ENCODE assay signal across 9 mouse cellular contexts in genomic region chr9:73103880-73104198, GRCm38 (mm10). TPM values are rescaled to one million over a fixed set of nuclear protein-coding genes. Genes with fewer than 3 reads are reported as not detected.
DNase-seq lines count a peak whose midpoint lies in the region; ATAC-seq and TF ChIP-seq lines count a peak whose summit lies in the region.
"Had no signal": no experiment of that assay in that cellular context is flagged by ENCODE, and none has a peak within 500 bp of the region (broad histone marks: within the 10 kb centered on the region; RNA-seq: fewer than 3 reads in every experiment).

No protein-coding gene starts in this region.

- no peak for TF ChIP-seq CTCF in liver, adult 2 months (IDR thresholded peaks at IDR 0.05; ENCODE audit: low read depth, low read length)

- no peak for DNase-seq in liver, adult 2 months (ENCODE audit: extremely low read depth, low read depth, low spot score)
- no peak for DNase-seq in liver
- no peak for DNase-seq in forebrain, embryonic 14.5 days (ENCODE audit: low spot score)
- no peak for DNase-seq in thymus, postnatal 14 days
- no peak for DNase-seq in left cerebral cortex, adult 18-20 months (ENCODE audit: low spot score in 2 of 2)
- no peak for DNase-seq in frontal cortex, postnatal 10 days (ENCODE audit: low spot score in 2 of 2)

- WGBS in liver, adult 2 months: 25% methylated on average over 5 of the region's 5 CpGs
- 59% methylated on average over 5 of the region's 5 CpGs for WGBS in forebrain, embryonic 14.5 days
- 29% methylated on average over 5 of the region's 5 CpGs for WGBS in limb, embryonic 12.5 days
- WGBS in neural tube, embryonic 15.5 days: 38% methylated on average over 5 of the region's 5 CpGs

- no peaks in the 10 kb centered on the region for H3K27me3 ChIP-seq in liver, adult 2 months (ENCODE audit: control insufficient read depth, insufficient read depth, low read length)
- H3K27me3 ChIP-seq in forebrain, embryonic 14.5 days (replicated peaks; ENCODE audit: control insufficient read depth, insufficient read depth, low read length): peaks cover 28% of the 10 kb centered on the region
- peaks cover 52% of the 10 kb centered on the region for H3K27me3 ChIP-seq in limb, embryonic 12.5 days
- peaks cover 46% of the 10 kb centered on the region for H3K27me3 ChIP-seq in neural tube, embryonic 15.5 days (replicated peaks)

- H3K9ac ChIP-seq in liver, adult 2 months (ENCODE audit: low read depth, low read length): peak overlapping the region; percentile 5; the same call in 1 of the 2 replicates
- H3K9ac ChIP-seq in forebrain, embryonic 14.5 days (ENCODE audit: low read length): peak overlapping the region; percentile 56
- peak overlapping the region; percentile 66 for H3K9ac ChIP-seq in limb, embryonic 12.5 days (replicated peaks)
- H3K9ac ChIP-seq in neural tube, embryonic 15.5 days (replicated peaks): no peak overlapping the region

- no peak; the same call in 1 of the 2 replicates for ATAC-seq in forebrain, embryonic 14.5 days
- ATAC-seq in limb, embryonic 12.5 days (ENCODE audit: insufficient number of reproducible peaks, insufficient read depth, low FRiP score, low TSS enrichment, low read depth): no peak
- 0 out of 2 replicates have a peak, but pooled peaks have one; percentile 24 for ATAC-seq in neural tube, embryonic 15.5 days (ENCODE audit: low FRiP score)

- no peaks in the 10 kb centered on the region for H3K9me3 ChIP-seq in forebrain, embryonic 14.5 days (replicated peaks; ENCODE audit: control insufficient read depth, low read length)
- H3K9me3 ChIP-seq in limb, embryonic 12.5 days: no peaks in the 10 kb centered on the region
- no peaks in the 10 kb centered on the region for H3K9me3 ChIP-seq in neural tube, embryonic 15.5 days (replicated peaks)

- peaks cover 6% of the 10 kb centered on the region; the same call in 1 of the 2 replicates for H3K4me1 ChIP-seq in liver, adult 2 months (ENCODE audit: control insufficient read depth, insufficient read depth, low read length)
- H3K4me1 ChIP-seq in forebrain, embryonic 14.5 days (ENCODE audit: control insufficient read depth, insufficient read depth, low read length): no peaks in the 10 kb centered on the region
- H3K4me1 ChIP-seq in limb, embryonic 12.5 days (replicated peaks): peaks cover 10% of the 10 kb centered on the region
- peaks cover 8% of the 10 kb centered on the region for H3K4me1 ChIP-seq in neural tube, embryonic 15.5 days

- H3K4me3 ChIP-seq in liver, adult 2 months (ENCODE audit: insufficient read depth, low read depth, low read length): peak overlapping the region; percentile 61
- peak overlapping the region; percentile 32 for H3K4me3 ChIP-seq in forebrain, embryonic 14.5 days (ENCODE audit: low read depth, low read length)
- H3K4me3 ChIP-seq in limb, embryonic 12.5 days (replicated peaks): peak overlapping the region; percentile 49
- H3K4me3 ChIP-seq in neural tube, embryonic 15.5 days (replicated peaks): peak overlapping the region; percentile 43

- TF ChIP-seq POLR2A in liver, adult 2 months (IDR thresholded peaks at IDR 0.05; ENCODE audit: extremely low read depth, insufficient read depth, low read length): no peak

- no peaks in the 10 kb centered on the region for H3K79me2 ChIP-seq in liver, adult 2 months (ENCODE audit: control insufficient read depth, insufficient read depth, low read length)

- H3K27ac ChIP-seq in liver, adult 2 months (replicated peaks; ENCODE audit: insufficient read depth, low read depth, low read length): no peak overlapping the region
- no peak overlapping the region for H3K27ac ChIP-seq in forebrain, embryonic 14.5 days (ENCODE audit: low read depth, low read length)
- H3K27ac ChIP-seq in limb, embryonic 12.5 days: no peak overlapping the region
- H3K27ac ChIP-seq in neural tube, embryonic 15.5 days (replicated peaks): no peak overlapping the region

- peak overlapping the region; percentile 65 for H3K4me2 ChIP-seq in forebrain, embryonic 14.5 days (ENCODE audit: low read length)
- peak overlapping the region; percentile 90 for H3K4me2 ChIP-seq in limb, embryonic 12.5 days
- peak overlapping the region; percentile 71 for H3K4me2 ChIP-seq in neural tube, embryonic 15.5 days

- no peaks in the 10 kb centered on the region for H3K36me3 ChIP-seq in liver, adult 2 months (ENCODE audit: control insufficient read depth, insufficient read depth, low read length)
- no peaks in the 10 kb centered on the region for H3K36me3 ChIP-seq in forebrain, embryonic 14.5 days (ENCODE audit: control insufficient read depth, insufficient read depth, low read length)
- H3K36me3 ChIP-seq in limb, embryonic 12.5 days: no peaks in the 10 kb centered on the region
- no peaks in the 10 kb centered on the region for H3K36me3 ChIP-seq in neural tube, embryonic 15.5 days

RNA-seq across cellular contexts. Expression of gene Gm20509, which starts 1.6 kb away (rescaled TPM):
- total RNA-seq in liver, adult 2 months (2014; rRNA removed): not detected in 2 replicates
- not detected in 2 replicates for polyA plus RNA-seq in liver, adult 2 months (2012; rRNA removed)
- not detected in 2 replicates for polyA plus RNA-seq in forebrain, embryonic 14.5 days (2014; fragmentation: Nextera tagmentation; extraction: Ambion mirVana)
- polyA plus RNA-seq in limb, embryonic 12.5 days (2016; fragmentation: Nextera tagmentation; extraction: Ambion mirVana): not detected in 2 replicates
- polyA plus RNA-seq in neural tube, embryonic 15.5 days (2015; fragmentation: Nextera tagmentation; extraction: Ambion mirVana): 0.43 TPM in 1 of 2 replicates, not detected in the other
- under 1 TPM in 1 of 2 experiments, not detected in 1; 0.49 TPM for total RNA-seq in left cerebral cortex, adult 18-20 months (2021)
- polyA plus RNA-seq: large intestine, adult 2 months had no signal

RNA-seq across cellular contexts. Expression of gene Khdc3, which starts 2.2 kb away (rescaled TPM):
- not detected in 2 replicates for total RNA-seq in liver, adult 2 months (2014; rRNA removed)
- 0.07 TPM in 1 of 2 replicates, not detected in the other for polyA plus RNA-seq in liver, adult 2 months (2012; rRNA removed)
- polyA plus RNA-seq in forebrain, embryonic 14.5 days (2014; fragmentation: Nextera tagmentation; extraction: Ambion mirVana): not detected in 2 replicates
- not detected in 2 replicates for polyA plus RNA-seq in limb, embryonic 12.5 days (2016; fragmentation: Nextera tagmentation; extraction: Ambion mirVana)
- 0.17 and 0.20 TPM in 2 replicates for polyA plus RNA-seq in neural tube, embryonic 15.5 days (2015; fragmentation: Nextera tagmentation; extraction: Ambion mirVana)
- total RNA-seq in left cerebral cortex, adult 18-20 months (2021): 1 to 10 TPM; 1.7 to 2.3 TPM

RNA-seq across cellular contexts. Expression of gene Rsl24d1, which starts 9.4 kb away (rescaled TPM):
- 31.3 and 34.9 TPM in 2 replicates for total RNA-seq in liver, adult 2 months (2014; rRNA removed)
- 11.2 and 11.9 TPM in 2 replicates for polyA plus RNA-seq in liver, adult 2 months (2012; rRNA removed)
- polyA plus RNA-seq in forebrain, embryonic 14.5 days (2014; fragmentation: Nextera tagmentation; extraction: Ambion mirVana): 135 and 138 TPM in 2 replicates
- 143 and 145 TPM in 2 replicates for polyA plus RNA-seq in limb, embryonic 12.5 days (2016; fragmentation: Nextera tagmentation; extraction: Ambion mirVana)
- 92.6 and 101 TPM in 2 replicates for polyA plus RNA-seq in neural tube, embryonic 15.5 days (2015; fragmentation: Nextera tagmentation; extraction: Ambion mirVana)
- 10 to 100 TPM; 53.4 to 60.5 TPM for total RNA-seq in left cerebral cortex, adult 18-20 months (2021)

RNA-seq across cellular contexts. Expression of gene Rab27a, which starts 59.2 kb away (rescaled TPM):
- 1.9 and 2.6 TPM in 2 replicates for total RNA-seq in liver, adult 2 months (2014; rRNA removed)
- polyA plus RNA-seq in liver, adult 2 months (2012; rRNA removed): 0.77 and 0.78 TPM in 2 replicates
- 0.51 and 0.69 TPM in 2 replicates for polyA plus RNA-seq in forebrain, embryonic 14.5 days (2014; fragmentation: Nextera tagmentation; extraction: Ambion mirVana)
- polyA plus RNA-seq in limb, embryonic 12.5 days (2016; fragmentation: Nextera tagmentation; extraction: Ambion mirVana): 6.8 and 8.0 TPM in 2 replicates
- polyA plus RNA-seq in neural tube, embryonic 15.5 days (2015; fragmentation: Nextera tagmentation; extraction: Ambion mirVana): 3.3 and 11.8 TPM in 2 replicates
- total RNA-seq in left cerebral cortex, adult 18-20 months (2021): 1 to 10 TPM; 8.2 to 8.4 TPM
